Mouse (Mus musculus): Measurements from ENCODE around the gene Celf5. TPM values are rescaled to one million over a fixed set of nuclear protein-coding genes. Genes with fewer than 3 reads are reported as not detected.

Gene Celf5
- polyA plus RNA-seq, 1 experiment from 2014 or later: 0.77 TPM

- ATAC-seq (ENCODE audit: insufficient number of reproducible peaks, low FRiP score, low TSS enrichment, low read depth) (no peak), DNase-seq (ENCODE audit: low spot score) (no peak)
- H3K4me1 ChIP-seq (ENCODE audit: control insufficient read depth, insufficient read depth, low read length): peaks cover 49% of the 10 kb centered on the region
- H3K9me3 ChIP-seq (ENCODE audit: control insufficient read depth, low read length): no peaks in the 10 kb centered on the region
- 66% methylated on average over 17 of the region's 17 CpGs for WGBS
- H3K9ac ChIP-seq (ENCODE audit: low read length): peak overlapping the region; percentile 22; the same call in 1 of the 2 replicates
- H3K4me2 ChIP-seq (ENCODE audit: low read depth, severe bottlenecking): no peak overlapping the region
- no peaks in the 10 kb centered on the region for H3K36me3 ChIP-seq (ENCODE audit: control insufficient read depth, insufficient read depth, low read length)
- no peak overlapping the region for H3K4me3 ChIP-seq (ENCODE audit: low read depth, low read length)
- 0 out of 2 replicates have a peak overlapping the region, but pooled peaks have one; percentile 33 for H3K27ac ChIP-seq (replicated peaks; ENCODE audit: low read depth, low read length)
- no peaks in the 10 kb centered on the region for H3K27me3 ChIP-seq (ENCODE audit: control insufficient read depth, insufficient read depth, low read length)
Measured at GRCm38 (mm10) chr10:81415549-81416310, 66.8 kb downstream of the Celf5 start.

GRCm38 (mm10) chr10:81415146-81415545 is 67.4 kb downstream of the Celf5 start:
- H3K4me3 ChIP-seq (ENCODE audit: low read depth, low read length): no peak overlapping the region

GRCm38 (mm10) chr10:81414682-81415081 is 67.8 kb downstream of the Celf5 start:
- peaks cover 53% of the 10 kb centered on the region for H3K4me1 ChIP-seq (ENCODE audit: control insufficient read depth, insufficient read depth, low read length)
- no peak overlapping the region for H3K4me2 ChIP-seq (ENCODE audit: low read depth, severe bottlenecking)

More at GRCm38 (mm10) chr10:81415146-81415545, 67.4 kb downstream of the Celf5 start:
- H3K36me3 ChIP-seq (ENCODE audit: control insufficient read depth, insufficient read depth, low read length): no peaks in the 10 kb centered on the region
- peaks cover 50% of the 10 kb centered on the region for H3K4me1 ChIP-seq (ENCODE audit: control insufficient read depth, insufficient read depth, low read length)
- no peaks in the 10 kb centered on the region for H3K27me3 ChIP-seq (ENCODE audit: control insufficient read depth, insufficient read depth, low read length)
- no peaks in the 10 kb centered on the region for H3K9me3 ChIP-seq (ENCODE audit: control insufficient read depth, low read length)
- no peak for DNase-seq (ENCODE audit: low spot score)
- no peak for ATAC-seq (ENCODE audit: insufficient number of reproducible peaks, low FRiP score, low TSS enrichment, low read depth)
- H3K4me2 ChIP-seq (ENCODE audit: low read depth, severe bottlenecking): no peak overlapping the region
- H3K27ac ChIP-seq (replicated peaks; ENCODE audit: low read depth, low read length): no peak overlapping the region
- H3K9ac ChIP-seq (ENCODE audit: low read length): no peak overlapping the region
- WGBS: 81% methylated on average over 5 of the region's 5 CpGs

GRCm38 (mm10) chr10:81413310-81414261 is 68.9 kb downstream of the Celf5 start:
- DNase-seq (ENCODE audit: low spot score) (peak; percentile 76), ATAC-seq (ENCODE audit: insufficient number of reproducible peaks, low FRiP score, low TSS enrichment, low read depth) (no peak)
- Histone ChIP-seq H3K4me2 (ENCODE audit: low read depth, severe bottlenecking) (peak overlapping the region; percentile 27), H3K27me3 (ENCODE audit: control insufficient read depth, insufficient read depth, low read length) (no peaks in the 10 kb centered on the region), H3K4me1 (ENCODE audit: control insufficient read depth, insufficient read depth, low read length) (peaks cover 60% of the 10 kb centered on the region), H3K9me3 (ENCODE audit: control insufficient read depth, low read length) (no peaks in the 10 kb centered on the region), H3K9ac (ENCODE audit: low read length) (peak overlapping the region; percentile 45), H3K4me3 (ENCODE audit: low read depth, low read length) (peak overlapping the region; percentile 6; the same call in 1 of the 2 replicates), H3K36me3 (ENCODE audit: control insufficient read depth, insufficient read depth, low read length) (no peaks in the 10 kb centered on the region), H3K27ac (replicated peaks; ENCODE audit: low read depth, low read length) (peak overlapping the region; percentile 11; the same call in 1 of the 2 replicates)
- WGBS: 29% methylated on average over 26 of the region's 26 CpGs

More at GRCm38 (mm10) chr10:81414682-81415081, 67.8 kb downstream of the Celf5 start:
- H3K27ac ChIP-seq (replicated peaks; ENCODE audit: low read depth, low read length): peak overlapping the region; percentile 11
- DNase-seq (ENCODE audit: low spot score): no peak
- ATAC-seq (ENCODE audit: insufficient number of reproducible peaks, low FRiP score, low TSS enrichment, low read depth): no peak
- H3K27me3 ChIP-seq (ENCODE audit: control insufficient read depth, insufficient read depth, low read length): no peaks in the 10 kb centered on the region
- no peak overlapping the region for H3K4me3 ChIP-seq (ENCODE audit: low read depth, low read length)
- no peak overlapping the region for H3K9ac ChIP-seq (ENCODE audit: low read length)
- no peaks in the 10 kb centered on the region for H3K36me3 ChIP-seq (ENCODE audit: control insufficient read depth, insufficient read depth, low read length)
- H3K9me3 ChIP-seq (ENCODE audit: control insufficient read depth, low read length): no peaks in the 10 kb centered on the region

GRCm38 (mm10) chr10:81412586-81413309 is 69.8 kb downstream of the Celf5 start:
- no peak for ATAC-seq (ENCODE audit: insufficient number of reproducible peaks, low FRiP score, low TSS enrichment, low read depth)
- Histone ChIP-seq H3K27me3 (ENCODE audit: control insufficient read depth, insufficient read depth, low read length) (peaks cover 6% of the 10 kb centered on the region; the same call in 1 of the 2 replicates), H3K4me2 (ENCODE audit: low read depth, severe bottlenecking) (no peak overlapping the region), H3K4me3 (ENCODE audit: low read depth, low read length) (no peak overlapping the region), H3K9ac (ENCODE audit: low read length) (no peak overlapping the region), H3K9me3 (ENCODE audit: control insufficient read depth, low read length) (no peaks in the 10 kb centered on the region), H3K4me1 (ENCODE audit: control insufficient read depth, insufficient read depth, low read length) (peaks cover 65% of the 10 kb centered on the region), H3K27ac (replicated peaks; ENCODE audit: low read depth, low read length) (no peak overlapping the region), H3K36me3 (ENCODE audit: control insufficient read depth, insufficient read depth, low read length) (no peaks in the 10 kb centered on the region)
- no peak for DNase-seq (ENCODE audit: low spot score)
- 79% methylated on average over 16 of the region's 16 CpGs for WGBS

- H3K4me3 ChIP-seq (ENCODE audit: low read depth, low read length): no peak overlapping the region
- peaks cover 65% of the 10 kb centered on the region for H3K4me1 ChIP-seq (ENCODE audit: control insufficient read depth, insufficient read depth, low read length)
- H3K9me3 ChIP-seq (ENCODE audit: control insufficient read depth, low read length): no peaks in the 10 kb centered on the region
- H3K4me2 ChIP-seq (ENCODE audit: low read depth, severe bottlenecking): no peak overlapping the region
- no peak overlapping the region for H3K9ac ChIP-seq (ENCODE audit: low read length)
- ATAC-seq (ENCODE audit: insufficient number of reproducible peaks, low FRiP score, low TSS enrichment, low read depth) (no peak), DNase-seq (ENCODE audit: low spot score) (no peak)
- H3K27me3 ChIP-seq (ENCODE audit: control insufficient read depth, insufficient read depth, low read length): peaks cover 6% of the 10 kb centered on the region; the same call in 1 of the 2 replicates
- peak overlapping the region; percentile 42; the same call in 1 of the 2 replicates for H3K27ac ChIP-seq (replicated peaks; ENCODE audit: low read depth, low read length)
- WGBS: 81% methylated on average over 18 of the region's 18 CpGs
- H3K36me3 ChIP-seq (ENCODE audit: control insufficient read depth, insufficient read depth, low read length): no peaks in the 10 kb centered on the region
Measured at GRCm38 (mm10) chr10:81411471-81412400, 70.8 kb downstream of the Celf5 start.

- ATAC-seq (ENCODE audit: insufficient number of reproducible peaks, low FRiP score, low TSS enrichment, low read depth): no peak
- WGBS: 86% methylated on average over 9 of the region's 9 CpGs
Measured at GRCm38 (mm10) chr10:81410981-81411380, 71.5 kb downstream of the Celf5 start.

More at GRCm38 (mm10) chr10:81410981-81411380, 71.5 kb downstream of the Celf5 start:
- H3K4me2 ChIP-seq (ENCODE audit: low read depth, severe bottlenecking): no peak overlapping the region
- peaks cover 7% of the 10 kb centered on the region; the same call in 1 of the 2 replicates for H3K27me3 ChIP-seq (ENCODE audit: control insufficient read depth, insufficient read depth, low read length)
- no peak for DNase-seq (ENCODE audit: low spot score)
- H3K36me3 ChIP-seq (ENCODE audit: control insufficient read depth, insufficient read depth, low read length): no peaks in the 10 kb centered on the region
- H3K4me3 ChIP-seq (ENCODE audit: low read depth, low read length): no peak overlapping the region
- H3K4me1 ChIP-seq (ENCODE audit: control insufficient read depth, insufficient read depth, low read length): peaks cover 67% of the 10 kb centered on the region
- H3K9me3 ChIP-seq (ENCODE audit: control insufficient read depth, low read length): no peaks in the 10 kb centered on the region
- H3K9ac ChIP-seq (ENCODE audit: low read length): no peak overlapping the region
- peak overlapping the region; percentile 42; the same call in 1 of the 2 replicates for H3K27ac ChIP-seq (replicated peaks; ENCODE audit: low read depth, low read length)
